Mouse (Mus musculus): Measurements from ENCODE around the gene Scn2a. TPM values are rescaled to one million over a fixed set of nuclear protein-coding genes. Genes with fewer than 3 reads are reported as not detected.

Gene Scn2a
- 43.6 and 47.5 TPM in 2 replicates for polyA plus RNA-seq (2015; fragmentation: Nextera tagmentation; extraction: Ambion mirVana)

DNA sequence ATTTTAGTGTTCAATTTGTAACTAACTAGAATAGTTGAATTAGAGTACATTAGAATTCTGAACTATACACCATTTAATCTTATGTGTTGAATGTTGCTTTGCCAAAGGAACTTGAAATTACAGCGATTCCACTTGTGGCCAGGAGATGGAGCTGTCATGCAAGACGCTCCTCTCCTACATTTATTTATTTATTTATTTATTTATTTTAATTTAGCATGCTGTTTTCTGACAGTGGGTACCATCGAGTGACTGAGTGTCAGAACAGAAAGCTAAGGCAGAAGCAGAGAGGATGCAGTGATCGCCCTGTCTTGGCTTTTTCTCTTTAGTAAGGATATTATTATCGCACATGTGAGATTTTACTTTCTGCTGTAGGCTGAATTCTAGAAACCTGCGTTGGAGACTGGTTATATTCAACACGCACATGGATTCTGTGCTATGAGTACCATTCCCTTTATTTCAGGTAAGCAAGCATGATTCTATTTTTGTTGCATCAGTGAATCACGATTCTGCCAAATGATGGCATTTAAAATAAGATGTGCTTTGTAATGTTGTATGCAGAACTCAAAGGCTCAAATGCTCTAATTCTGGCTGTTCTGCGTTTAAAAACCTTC is at the start of gene Scn2a:
Scn2a (plus strand) TSS at position 216 of the 611 bp plus-strand sequence.
- Histone ChIP-seq H3K27me3 (replicated peaks) (no peaks in the 10 kb centered on the region), H3K9me3 (no peaks in the 10 kb centered on the region), H3K4me2 (peak within 1 kb of the TSS; percentile 41), H3K4me1 (0 out of 2 replicates have a peak, but pooled peaks cover 2% of the 10 kb centered on the region), H3K9ac (peak within 1 kb of the TSS; percentile 52), H3K4me3 (peak within 1 kb of the TSS; percentile 51), H3K27ac (peak within 1 kb of the TSS; percentile 84), H3K36me3 (replicated peaks) (no peaks in the 10 kb centered on the region)
- 31% methylated on average over 9 of the region's 9 CpGs for WGBS
- ATAC-seq (replicated peaks), result peak; percentile 78

DNA sequence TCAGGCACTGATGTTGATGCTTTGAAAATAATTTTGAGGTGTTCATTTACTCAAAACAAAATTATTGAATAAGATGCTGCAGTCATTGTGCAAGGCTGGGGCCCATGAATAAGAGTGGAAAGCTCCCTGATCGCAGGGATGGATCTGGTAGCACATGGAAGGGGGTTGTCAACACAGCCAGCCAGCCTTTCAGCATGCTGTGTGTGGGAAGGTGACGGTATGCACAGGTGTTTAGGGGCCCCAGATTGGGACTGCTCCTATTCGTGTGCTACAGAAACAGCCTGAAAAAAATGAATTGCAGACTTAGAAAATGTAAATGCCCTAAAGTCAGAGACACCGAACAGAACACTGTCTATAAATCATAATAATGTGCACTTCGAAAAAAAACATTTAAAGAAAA is 32.9 kb upstream of the Scn2a start:
- no peak overlapping the region for H3K4me3 ChIP-seq
- H3K27me3 ChIP-seq (replicated peaks), result no peaks in the 10 kb centered on the region
- no peaks in the 10 kb centered on the region for H3K36me3 ChIP-seq (replicated peaks)
- H3K4me2 ChIP-seq, result no peak overlapping the region
- no peak for ATAC-seq (replicated peaks)
- H3K27ac ChIP-seq, result no peak overlapping the region
- no peaks in the 10 kb centered on the region for H3K9me3 ChIP-seq
- no peaks in the 10 kb centered on the region for H3K4me1 ChIP-seq
- 87% methylated on average over 5 of the region's 5 CpGs for WGBS
- no peak overlapping the region for H3K9ac ChIP-seq

DNA sequence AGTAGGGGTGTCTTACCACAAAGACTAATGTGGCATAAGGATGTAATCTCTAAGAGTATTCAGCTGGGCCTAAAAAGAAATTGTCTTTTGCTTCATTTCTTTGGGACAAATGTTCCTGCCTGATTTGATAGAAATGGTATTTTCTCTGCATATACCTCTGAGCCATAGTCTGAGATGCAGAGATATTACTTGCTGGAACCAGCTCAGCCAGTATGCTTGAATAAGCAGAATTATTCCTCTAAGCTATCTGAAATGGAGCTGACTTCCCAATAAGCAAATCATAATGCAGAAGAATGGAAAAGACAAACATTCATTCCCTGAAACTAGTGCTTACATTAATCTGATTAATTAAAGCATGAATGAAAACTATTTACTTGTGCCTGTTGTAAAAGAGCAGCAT is 12.8 kb upstream of the Scn2a start:
- Histone ChIP-seq H3K4me1 (no peaks in the 10 kb centered on the region), H3K27me3 (replicated peaks) (no peaks in the 10 kb centered on the region), H3K36me3 (replicated peaks) (no peaks in the 10 kb centered on the region), H3K9me3 (no peaks in the 10 kb centered on the region), H3K9ac (no peak overlapping the region), H3K4me3 (no peak overlapping the region), H3K27ac (no peak overlapping the region), H3K4me2 (no peak overlapping the region)
- no peak for ATAC-seq (replicated peaks)

DNA sequence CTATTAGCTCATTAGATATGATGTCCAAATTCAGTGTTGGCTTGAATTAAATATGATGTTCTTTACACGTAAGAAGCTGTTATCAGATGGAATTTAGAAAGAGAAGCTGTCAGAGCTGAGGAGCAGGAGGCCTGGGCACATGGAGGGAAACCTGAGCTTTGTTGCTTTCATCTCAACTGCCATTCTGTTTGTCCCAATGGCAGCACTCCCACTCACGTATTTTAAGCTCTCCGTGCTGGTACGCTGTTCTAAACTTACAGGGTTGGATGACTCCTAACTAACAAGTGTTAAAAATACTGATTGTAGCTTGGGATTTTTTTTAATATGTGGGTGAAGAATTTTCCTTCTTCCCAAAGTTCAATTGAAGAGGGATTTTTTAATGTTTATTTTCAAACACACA is 8.7 kb upstream of the Scn2a start:
- Histone ChIP-seq H3K4me1 (no peaks in the 10 kb centered on the region), H3K4me2 (no peak overlapping the region), H3K9ac (no peak overlapping the region), H3K36me3 (replicated peaks) (no peaks in the 10 kb centered on the region), H3K27ac (no peak overlapping the region), H3K27me3 (replicated peaks) (no peaks in the 10 kb centered on the region), H3K9me3 (no peaks in the 10 kb centered on the region), H3K4me3 (no peak overlapping the region)
- 89% methylated on average over 4 of the region's 4 CpGs for WGBS
- no peak for ATAC-seq (replicated peaks)

DNA sequence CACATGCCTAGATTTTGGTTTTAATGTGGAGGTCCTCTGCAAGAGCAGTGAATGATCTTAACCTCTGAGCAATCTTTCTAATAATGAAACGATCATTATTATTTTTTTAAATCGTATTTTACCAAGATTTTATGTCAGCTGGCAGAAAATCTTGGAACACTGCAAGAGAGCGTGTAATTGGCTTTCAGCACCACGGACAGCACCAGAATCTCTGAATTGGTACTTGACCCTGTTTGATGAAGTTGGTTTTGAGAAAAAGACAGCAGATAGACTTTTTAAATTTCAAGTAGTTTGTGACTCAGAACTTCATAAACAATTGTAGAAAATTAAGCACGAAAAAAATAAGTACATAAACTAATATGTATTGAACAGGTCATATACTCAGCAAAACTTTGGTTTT is 790 bp upstream of the Scn2a start:
- no peak overlapping the region for H3K4me3 ChIP-seq
- H3K27me3 ChIP-seq (replicated peaks), result no peaks in the 10 kb centered on the region
- H3K36me3 ChIP-seq (replicated peaks), result no peaks in the 10 kb centered on the region
- ATAC-seq (replicated peaks), result no peak
- H3K27ac ChIP-seq, result no peak overlapping the region
- WGBS, result 25% methylated on average over 5 of the region's 5 CpGs
- H3K4me2 ChIP-seq, result no peak overlapping the region
- 0 out of 2 replicates have a peak, but pooled peaks cover 2% of the 10 kb centered on the region for H3K4me1 ChIP-seq
- H3K9ac ChIP-seq, result no peak overlapping the region
- no peaks in the 10 kb centered on the region for H3K9me3 ChIP-seq

DNA sequence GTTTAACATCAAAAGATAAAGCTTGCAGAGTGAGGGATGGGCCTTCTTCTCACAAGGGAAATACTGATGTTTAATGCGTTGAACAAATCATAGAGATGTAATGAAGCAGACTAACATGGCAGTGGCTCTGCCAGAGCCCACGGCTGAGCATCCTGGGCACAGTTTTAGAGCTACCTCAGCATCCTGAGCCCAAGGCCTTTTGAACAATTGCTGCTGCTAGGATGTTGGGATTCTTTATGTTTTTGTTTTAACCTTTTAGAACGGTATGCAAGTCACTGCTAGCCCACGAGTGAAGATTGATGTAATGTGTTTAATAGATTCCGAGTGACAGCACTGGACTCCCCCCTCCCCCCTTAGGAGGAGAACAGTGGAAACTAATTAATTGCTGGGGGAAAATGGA is 683 bp downstream of the Scn2a start:
- H3K4me1 ChIP-seq, result 0 out of 2 replicates have a peak, but pooled peaks cover 2% of the 10 kb centered on the region
- peak overlapping the region; percentile 41 for H3K4me2 ChIP-seq
- peak overlapping the region; percentile 52 for H3K9ac ChIP-seq
- H3K27me3 ChIP-seq (replicated peaks), result no peaks in the 10 kb centered on the region
- peak; percentile 83 for ATAC-seq (replicated peaks)
- WGBS, result 21% methylated on average over 5 of the region's 5 CpGs
- H3K36me3 ChIP-seq (replicated peaks), result no peaks in the 10 kb centered on the region
- H3K27ac ChIP-seq, result peak overlapping the region; percentile 84
- peak overlapping the region; percentile 51 for H3K4me3 ChIP-seq
- no peaks in the 10 kb centered on the region for H3K9me3 ChIP-seq

DNA sequence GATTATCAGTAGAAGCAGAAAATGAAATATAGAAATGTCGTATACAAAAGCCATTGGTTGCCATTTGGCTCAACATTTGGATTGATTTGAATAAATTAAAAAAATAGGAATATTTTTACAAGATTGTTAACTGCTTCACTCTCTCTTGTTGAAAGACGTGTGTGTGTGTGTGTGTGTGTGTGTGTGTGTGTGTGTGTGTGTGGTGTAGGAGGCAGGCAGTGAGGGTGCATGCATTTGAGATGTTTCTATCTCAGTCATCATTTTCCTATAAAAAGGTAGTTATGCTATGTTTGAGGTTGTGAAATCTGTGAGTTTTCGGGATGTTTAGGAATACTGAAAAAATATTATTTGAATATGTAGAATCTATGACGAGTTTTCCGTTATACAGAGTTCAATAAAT is 1.3 kb downstream of the Scn2a start:
- Histone ChIP-seq H3K4me1 (0 out of 2 replicates have a peak, but pooled peaks cover 2% of the 10 kb centered on the region), H3K9me3 (no peaks in the 10 kb centered on the region), H3K36me3 (replicated peaks) (no peaks in the 10 kb centered on the region), H3K27me3 (replicated peaks) (no peaks in the 10 kb centered on the region), H3K9ac (no peak overlapping the region), H3K4me2 (peak overlapping the region; percentile 41), H3K27ac (peak overlapping the region; percentile 4; the same call in 1 of the 2 replicates), H3K4me3 (peak overlapping the region; percentile 51)
- 69% methylated on average over 5 of the region's 5 CpGs for WGBS
- no peak for ATAC-seq (replicated peaks)

DNA sequence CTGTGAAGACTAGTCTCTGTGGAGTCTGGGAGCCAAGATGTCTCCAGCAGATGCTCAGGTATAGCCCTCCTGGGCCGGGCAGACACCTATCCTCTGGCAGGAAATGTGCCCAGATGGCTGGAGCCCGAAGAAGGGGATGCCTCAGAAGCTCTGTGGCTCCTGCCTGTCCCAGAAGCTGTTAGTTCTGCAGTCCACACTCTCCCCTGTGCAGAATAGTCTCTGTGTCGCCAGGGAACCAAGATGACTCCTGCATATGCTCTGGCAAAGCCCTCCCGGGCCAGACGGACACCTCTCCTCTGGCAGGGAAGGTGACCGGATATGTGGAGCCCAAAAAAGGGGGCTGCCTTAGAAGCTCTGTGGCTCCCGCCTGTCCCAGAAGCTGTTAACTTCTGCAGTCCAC is 32.1 kb downstream of the Scn2a start:
- Histone ChIP-seq H3K4me3 (no peak overlapping the region), H3K27ac (no peak overlapping the region), H3K36me3 (replicated peaks) (no peaks in the 10 kb centered on the region), H3K9me3 (no peaks in the 10 kb centered on the region), H3K4me1 (no peaks in the 10 kb centered on the region), H3K9ac (no peak overlapping the region), H3K27me3 (replicated peaks) (no peaks in the 10 kb centered on the region), H3K4me2 (no peak overlapping the region)
- ATAC-seq (replicated peaks), result no peak
- WGBS, result 82% methylated on average over 7 of the region's 7 CpGs

DNA sequence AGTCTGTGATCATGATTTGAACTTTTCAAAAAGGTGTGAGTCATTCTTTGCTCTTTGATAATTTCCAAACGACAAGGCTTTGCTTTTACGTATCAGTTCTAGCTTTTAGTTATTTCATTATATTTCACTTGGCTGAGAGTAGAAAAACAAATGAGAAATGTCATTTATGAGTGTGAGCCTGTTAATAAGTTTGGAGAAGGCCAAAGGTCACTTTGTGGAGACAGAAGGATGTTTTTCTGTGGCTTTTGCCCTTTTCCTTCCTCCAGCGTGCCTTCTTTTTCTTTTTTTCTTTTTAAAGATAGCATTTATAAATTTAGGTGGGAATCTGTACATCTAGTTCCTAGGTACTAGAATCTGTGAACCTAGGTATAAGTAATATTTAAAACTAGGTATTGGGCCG is 36.5 kb downstream of the Scn2a start:
- no peaks in the 10 kb centered on the region for H3K27me3 ChIP-seq (replicated peaks)
- ATAC-seq (replicated peaks), result no peak

DNA sequence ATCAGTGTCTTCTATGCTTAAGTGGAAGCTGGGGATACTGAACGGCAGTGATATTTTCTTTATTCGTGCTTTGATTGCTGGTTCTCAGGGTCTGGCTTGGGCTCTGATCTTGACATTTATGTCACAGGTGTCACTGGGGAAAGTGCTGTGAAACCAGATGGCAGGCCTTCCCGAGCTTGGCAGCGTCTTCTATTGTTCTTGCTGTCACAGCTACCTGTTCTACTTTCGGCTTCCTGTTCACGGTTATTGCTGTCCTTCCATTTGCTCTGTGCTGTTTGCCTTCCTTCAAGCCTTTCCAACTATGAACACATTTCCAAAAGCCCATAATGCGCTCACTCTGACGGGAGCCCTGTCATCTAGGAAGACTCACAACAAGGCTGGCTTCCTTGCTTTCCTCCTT is 37.9 kb downstream of the Scn2a start:
- no peak overlapping the region for H3K27ac ChIP-seq
- H3K36me3 ChIP-seq (replicated peaks), result no peaks in the 10 kb centered on the region
- H3K9me3 ChIP-seq, result no peaks in the 10 kb centered on the region
- no peaks in the 10 kb centered on the region for H3K4me1 ChIP-seq
- no peak for ATAC-seq (replicated peaks)
- H3K27me3 ChIP-seq (replicated peaks), result no peaks in the 10 kb centered on the region
- 85% methylated on average over 8 of the region's 8 CpGs for WGBS
- H3K4me2 ChIP-seq, result no peak overlapping the region
- no peak overlapping the region for H3K4me3 ChIP-seq
- no peak overlapping the region for H3K9ac ChIP-seq

More for the DNA sequence above, 36.5 kb downstream of the Scn2a start:
- Histone ChIP-seq H3K9ac (no peak overlapping the region), H3K4me3 (no peak overlapping the region), H3K4me2 (no peak overlapping the region), H3K9me3 (no peaks in the 10 kb centered on the region), H3K4me1 (no peaks in the 10 kb centered on the region), H3K36me3 (replicated peaks) (no peaks in the 10 kb centered on the region), H3K27ac (no peak overlapping the region)
- 84% methylated on average over 4 of the region's 4 CpGs for WGBS

DNA sequence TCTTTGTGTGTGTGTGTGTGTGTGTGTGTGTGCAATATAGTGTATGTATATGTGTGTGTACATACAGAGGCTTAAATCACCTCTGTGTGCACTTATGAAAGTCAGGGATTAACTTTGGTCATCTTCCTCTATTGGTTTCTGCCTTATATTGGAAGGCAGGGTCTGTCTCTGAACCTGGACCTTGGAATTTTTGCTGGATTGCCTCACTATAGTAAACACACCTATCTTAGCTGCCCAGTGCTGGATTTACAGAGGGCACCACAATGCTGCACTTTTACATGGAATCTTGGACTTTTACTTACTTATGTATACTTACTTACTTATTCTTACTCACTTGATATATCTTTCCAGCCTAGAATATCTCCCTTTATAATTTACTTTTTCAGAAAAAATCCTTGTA is 43.3 kb downstream of the Scn2a start:
- Histone ChIP-seq H3K36me3 (replicated peaks) (no peaks in the 10 kb centered on the region), H3K9ac (no peak overlapping the region), H3K4me2 (no peak overlapping the region), H3K27me3 (replicated peaks) (no peaks in the 10 kb centered on the region), H3K4me1 (peaks cover 4% of the 10 kb centered on the region; the same call in 1 of the 2 replicates), H3K9me3 (no peaks in the 10 kb centered on the region), H3K4me3 (no peak overlapping the region), H3K27ac (no peak overlapping the region)
- ATAC-seq (replicated peaks), result no peak

DNA sequence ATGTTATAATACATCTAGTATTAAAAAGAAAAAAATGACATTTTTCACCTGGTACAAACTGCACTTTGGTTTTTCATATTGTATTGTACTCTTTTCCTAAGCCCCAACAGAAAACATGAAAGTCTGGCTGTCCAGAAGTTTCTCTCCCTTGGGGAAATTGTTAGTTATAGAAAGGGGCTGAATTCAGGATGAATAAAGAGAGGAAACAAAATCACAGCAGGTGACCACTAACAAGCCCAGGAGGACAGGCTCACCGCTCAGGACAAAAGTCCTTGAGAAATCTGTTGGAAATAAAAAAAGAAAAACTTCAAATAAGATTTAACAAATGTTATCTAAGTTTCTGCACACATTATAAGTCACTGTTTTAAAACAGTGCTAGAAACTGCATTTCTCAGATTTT is 43.9 kb downstream of the Scn2a start:
- WGBS, result 10% methylated on average over 1 of the region's 1 CpGs
- ATAC-seq (replicated peaks), result no peak

DNA sequence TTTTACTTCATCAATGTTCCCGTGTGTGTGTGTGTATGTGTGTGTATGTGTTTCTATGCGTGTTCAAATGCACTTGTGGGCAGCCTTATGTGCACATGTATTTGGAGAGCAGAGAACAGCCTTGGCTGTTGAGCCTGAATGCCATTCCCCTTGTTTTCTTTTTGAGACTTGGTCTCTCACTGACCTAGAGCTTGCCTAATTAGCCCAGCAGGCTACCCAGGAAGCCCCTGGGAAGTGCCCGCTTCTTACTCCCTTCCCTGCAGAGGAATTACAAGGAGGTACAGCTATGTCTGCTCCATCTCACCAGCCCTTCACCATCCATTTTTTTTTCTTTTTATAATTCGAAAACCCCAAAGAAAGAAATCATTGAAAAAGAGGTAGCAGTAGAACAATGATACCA is 44.6 kb downstream of the Scn2a start:
- Histone ChIP-seq H3K27ac (no peak overlapping the region), H3K9me3 (no peaks in the 10 kb centered on the region), H3K4me2 (no peak overlapping the region), H3K4me1 (peaks cover 14% of the 10 kb centered on the region), H3K4me3 (no peak overlapping the region), H3K27me3 (replicated peaks) (no peaks in the 10 kb centered on the region), H3K9ac (no peak overlapping the region), H3K36me3 (replicated peaks) (no peaks in the 10 kb centered on the region)
- 17% methylated on average over 4 of the region's 4 CpGs for WGBS
- ATAC-seq (replicated peaks), result no peak

More for the DNA sequence above, 43.9 kb downstream of the Scn2a start:
- Histone ChIP-seq H3K27me3 (replicated peaks) (no peaks in the 10 kb centered on the region), H3K9me3 (no peaks in the 10 kb centered on the region), H3K4me2 (no peak overlapping the region), H3K27ac (no peak overlapping the region), H3K4me3 (no peak overlapping the region), H3K4me1 (peaks cover 7% of the 10 kb centered on the region), H3K9ac (no peak overlapping the region), H3K36me3 (replicated peaks) (no peaks in the 10 kb centered on the region)
